Comparison of ENCODE assay signal across 9 mouse cellular contexts in genomic region chr1:65312118-65312517, GRCm38 (mm10). TPM values are rescaled to one million over a fixed set of nuclear protein-coding genes. Genes with fewer than 3 reads are reported as not detected.
DNase-seq lines count a peak whose midpoint lies in the region; ATAC-seq lines count a peak whose summit lies in the region.
"Had no signal": no experiment of that assay in that cellular context is flagged by ENCODE, and none has a peak within 500 bp of the region (broad histone marks: within the 10 kb centered on the region; RNA-seq: fewer than 3 reads in every experiment).

No protein-coding gene starts in this region.

- ATAC-seq in heart, embryonic 12.5 days (ENCODE audit: insufficient number of reproducible peaks, low FRiP score): no peak
- no peak for ATAC-seq in neural tube, embryonic 15.5 days (ENCODE audit: low FRiP score)
- ATAC-seq in erythroid progenitor cell, adult 5-6 weeks (replicated peaks; ENCODE audit: low FRiP score, poor library complexity, severe bottlenecking): no peak

- peaks cover 10% of the 10 kb centered on the region for H3K4me1 ChIP-seq in heart, embryonic 10.5 days
- H3K4me1 ChIP-seq in heart, embryonic 12.5 days (replicated peaks): peaks cover 10% of the 10 kb centered on the region; the same call in 1 of the 2 replicates
- peaks cover 23% of the 10 kb centered on the region for H3K4me1 ChIP-seq in hindbrain, embryonic 10.5 days (replicated peaks)
- H3K4me1 ChIP-seq in neural tube, embryonic 15.5 days: peaks cover 21% of the 10 kb centered on the region

- no peaks in the 10 kb centered on the region for H3K36me3 ChIP-seq in heart, embryonic 10.5 days
- no peaks in the 10 kb centered on the region for H3K36me3 ChIP-seq in heart, embryonic 12.5 days
- H3K36me3 ChIP-seq in hindbrain, embryonic 10.5 days: no peaks in the 10 kb centered on the region
- no peaks in the 10 kb centered on the region for H3K36me3 ChIP-seq in neural tube, embryonic 15.5 days

- no peaks in the 10 kb centered on the region for H3K9me3 ChIP-seq in heart, embryonic 10.5 days
- no peaks in the 10 kb centered on the region for H3K9me3 ChIP-seq in heart, embryonic 12.5 days (replicated peaks)
- no peaks in the 10 kb centered on the region for H3K9me3 ChIP-seq in hindbrain, embryonic 10.5 days
- H3K9me3 ChIP-seq in neural tube, embryonic 15.5 days (replicated peaks): no peaks in the 10 kb centered on the region

- peaks cover 18% of the 10 kb centered on the region for H3K27me3 ChIP-seq in heart, embryonic 10.5 days (ENCODE audit: insufficient read depth, poor library complexity, severe bottlenecking)
- H3K27me3 ChIP-seq in heart, embryonic 12.5 days (replicated peaks): peaks cover 14% of the 10 kb centered on the region
- H3K27me3 ChIP-seq in hindbrain, embryonic 10.5 days (ENCODE audit: insufficient read depth, poor library complexity, severe bottlenecking): peaks cover 33% of the 10 kb centered on the region
- peaks cover 8% of the 10 kb centered on the region; the same call in 1 of the 2 replicates for H3K27me3 ChIP-seq in neural tube, embryonic 15.5 days (replicated peaks)

- 13% methylated on average over 7 of the region's 7 CpGs for WGBS in heart, embryonic 10.5 days
- WGBS in heart, embryonic 12.5 days: 13% methylated on average over 7 of the region's 7 CpGs
- 13% methylated on average over 7 of the region's 7 CpGs for WGBS in hindbrain, embryonic 10.5 days
- 10% methylated on average over 7 of the region's 7 CpGs for WGBS in neural tube, embryonic 15.5 days

- intact Hi-C loops in left cerebral cortex, postnatal 4 days (cut with DNase I): loop anchor here (2.0 to 5.0 kb wide), 2 partner anchors 340 to 787 kb away; no protein-coding TSS in a partner anchor

- H3K4me3 ChIP-seq in heart, embryonic 10.5 days: peak overlapping the region; percentile 54; the same call in 1 of the 2 replicates
- H3K4me3 ChIP-seq in heart, embryonic 12.5 days: no peak overlapping the region
- peak overlapping the region; percentile 54 for H3K4me3 ChIP-seq in hindbrain, embryonic 10.5 days
- H3K4me3 ChIP-seq in neural tube, embryonic 15.5 days (replicated peaks): peak overlapping the region; percentile 45

- no peak overlapping the region for H3K4me2 ChIP-seq in heart, embryonic 12.5 days
- H3K4me2 ChIP-seq in neural tube, embryonic 15.5 days: peak overlapping the region; percentile 98

- no peak overlapping the region for H3K27ac ChIP-seq in heart, embryonic 10.5 days
- no peak overlapping the region for H3K27ac ChIP-seq in heart, embryonic 12.5 days (ENCODE audit: poor library complexity, severe bottlenecking)
- H3K27ac ChIP-seq in hindbrain, embryonic 10.5 days: no peak overlapping the region
- H3K27ac ChIP-seq in neural tube, embryonic 15.5 days (replicated peaks): no peak overlapping the region

- H3K9ac ChIP-seq in heart, embryonic 12.5 days: no peak overlapping the region
- no peak overlapping the region for H3K9ac ChIP-seq in neural tube, embryonic 15.5 days (replicated peaks)

- DNase-seq in heart, embryonic 10.5 days (ENCODE audit: low spot score): no peak
- DNase-seq in ES-CJ7 (ENCODE audit: low read depth, low spot score): peak; percentile 71
- DNase-seq in embryo, embryonic 10.5 days (ENCODE audit: low spot score): peak; percentile 87
- no peak for DNase-seq in hindbrain, embryonic 10.5 days (ENCODE audit: low spot score)
- peak; percentile 31 for DNase-seq in left cerebral cortex, postnatal 4 days

RNA-seq across cellular contexts. Expression of gene Pth2r, which starts 30.3 kb away (rescaled TPM):
- polyA plus RNA-seq in heart, embryonic 10.5 days (2016; fragmentation: Nextera tagmentation; extraction: Ambion mirVana): 0.10 TPM in 1 of 2 replicates, not detected in the other
- not detected in 2 replicates for polyA plus RNA-seq in heart, embryonic 12.5 days (2016; fragmentation: Nextera tagmentation; extraction: Ambion mirVana)
- 0.12 and 0.35 TPM in 2 replicates for polyA plus RNA-seq in hindbrain, embryonic 10.5 days (2016; fragmentation: Nextera tagmentation; extraction: Ambion mirVana)
- 1 to 10 TPM; 2.6 to 2.9 TPM for total RNA-seq in left cerebral cortex, postnatal 4 days (2021)
- 6.1 and 6.2 TPM in 2 replicates for polyA plus RNA-seq in neural tube, embryonic 15.5 days (2015; fragmentation: Nextera tagmentation; extraction: Ambion mirVana)
- not detected in 2 replicates for total RNA-seq in erythroid progenitor cell, adult 5-6 weeks (2015; ENCODE audit: low replicate concordance)
- total RNA-seq in erythroid progenitor cell, adult 5-6 weeks (2017; ENCODE audit: low replicate concordance): not detected in 2 replicates
- total RNA-seq: adrenal gland, adult 18-20 months had no signal

Comparison
In these comparisons a context has a peak if more than half of its experiments do, and no peak if none do; other contexts are left out.
1. DNase-seq: peak in ES-CJ7 (single experiment), embryo, embryonic 10.5 days (single experiment) and left cerebral cortex, postnatal 4 days (single experiment); none in heart, embryonic 10.5 days (single experiment) and hindbrain, embryonic 10.5 days (single experiment).